Mouse (Mus musculus) small intestine, adult 2 months (tissue): Measurements from ENCODE around the gene Chrd. TPM values are rescaled to one million over a fixed set of nuclear protein-coding genes. Genes with fewer than 3 reads are reported as not detected.

Experiments
- H3K27ac ChIP-seq: fragments of 200-500 bp; 2 replicates; pipeline ENCODE4 v1.5.1; 2012; ENCODE audit warnings: low read depth, low read length, control low read depth, inconsistent platforms; ENCODE audit not compliant: insufficient read depth
- H3K27me3 ChIP-seq: fragments of 200-500 bp; 2 replicates; pipeline ENCODE4 v1.6.1; 2012; ENCODE audit warnings: mild to moderate bottlenecking, moderate library complexity, low read length, inconsistent platforms; ENCODE audit not compliant: control insufficient read depth, insufficient read depth
- H3K36me3 ChIP-seq: fragments of 200-500 bp; 2 replicates; pipeline ENCODE4 v1.6.1; 2012; ENCODE audit warnings: mild to moderate bottlenecking, low read length, control low read depth, inconsistent platforms; ENCODE audit not compliant: control insufficient read depth, insufficient read depth
- H3K4me1 ChIP-seq: fragments of 200-500 bp; 2 replicates; pipeline ENCODE4 v1.6.1; 2012; ENCODE audit warnings: low read length, inconsistent platforms, mixed read lengths; ENCODE audit not compliant: control insufficient read depth, insufficient read depth, insufficient read length
- H3K4me3 ChIP-seq: fragments of 200-500 bp; 2 replicates; pipeline ENCODE4 v1.5.1; 2012; ENCODE audit warnings: low read depth, mild to moderate bottlenecking, control low read depth, inconsistent platforms, low read length, moderate library complexity
- CTCF ChIP-seq: fragments of 200-500 bp; IDR thresholded peaks from 2 replicates; pipeline ENCODE4 v1.5.1; 2012; ENCODE audit warnings: low read depth, mild to moderate bottlenecking, control low read depth, inconsistent platforms, low read length, moderate library complexity, mixed read lengths; ENCODE audit not compliant: insufficient replicate concordance, insufficient read length; ENCODE audit errors: extremely low read depth
- POLR2A ChIP-seq: fragments of 200-500 bp; IDR thresholded peaks from 2 replicates; pipeline ENCODE4 v1.6.1; 2012; ENCODE audit warnings: low read depth, mild to moderate bottlenecking, control low read depth, inconsistent platforms, low read length, moderate library complexity
- WGBS: fragments of 180-500 bp; shearing (Covaris S2); methylation state at CpG from one replicate; pipeline ENCODE4 v1.1.7; 2018; 5-methylcytosine and 5-hydroxymethylcytosine counted together
- polyA plus RNA-seq: library from polyadenylated mRNA; depleted of rRNA; stranded (reverse); fragments of >200 nt; gene quantifications from 2 replicates; pipeline ENCODE4 v1.2.3, GENCODE M21; 2012

Chrd gene
- polyA plus RNA-seq, 1 experiment, result 3.3 TPM

DNA sequence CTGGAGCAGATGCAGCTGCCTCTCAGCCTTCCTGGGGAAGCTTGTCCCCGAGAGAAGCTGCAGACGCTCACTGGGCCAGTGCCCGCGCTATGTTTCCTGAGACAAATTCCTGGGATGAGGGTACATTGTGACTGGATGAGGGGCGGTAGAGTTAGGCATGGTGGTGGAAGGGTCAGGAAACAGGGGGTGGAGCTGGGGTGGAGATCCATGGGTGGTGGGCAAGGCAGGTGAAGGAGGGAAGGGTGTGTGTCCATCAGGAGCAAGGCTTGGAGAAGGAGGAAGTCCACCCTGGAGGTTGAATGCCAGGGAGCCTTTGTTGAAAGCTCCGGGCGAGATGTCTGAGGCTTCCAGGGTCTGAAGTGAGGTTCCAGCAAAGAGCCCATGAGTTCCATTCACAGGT, 7.6 kb upstream of the Chrd start:
- H3K4me1 ChIP-seq, result peaks cover 2% of the 10 kb centered on the region; the same call in 1 of the 2 replicates
- no peaks in the 10 kb centered on the region for H3K27me3 ChIP-seq
- no peak overlapping the region for H3K27ac ChIP-seq
- TF ChIP-seq CTCF (no peak), POLR2A (no peak)
- 89% methylated on average over 7 of the region's 7 CpGs for WGBS
- H3K36me3 ChIP-seq, result peaks cover 15% of the 10 kb centered on the region
- H3K4me3 ChIP-seq, result no peak overlapping the region

DNA sequence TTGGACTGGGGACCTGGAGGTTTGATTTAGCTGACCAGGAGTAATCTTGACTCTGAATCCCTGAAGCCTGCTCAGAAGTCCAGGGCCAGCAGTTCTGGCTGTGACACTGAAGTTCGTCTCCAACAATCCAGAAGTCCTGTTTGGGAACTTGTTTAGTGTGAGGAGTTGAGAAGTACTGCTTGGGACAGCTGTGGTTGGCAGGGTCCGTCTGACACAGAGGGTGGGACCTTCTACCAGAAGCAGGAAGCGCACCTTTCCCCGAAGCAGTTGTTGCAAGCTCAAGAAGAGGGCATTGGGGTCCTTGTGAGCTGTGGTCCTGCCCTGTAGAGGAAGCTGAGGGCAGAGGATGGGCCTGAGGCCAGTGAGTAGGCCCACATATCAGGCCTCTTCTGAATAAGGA, 7.2 kb upstream of the Chrd start:
- Histone ChIP-seq H3K27me3 (no peaks in the 10 kb centered on the region), H3K27ac (no peak overlapping the region), H3K4me1 (peaks cover 6% of the 10 kb centered on the region; the same call in 1 of the 2 replicates), H3K36me3 (peaks cover 11% of the 10 kb centered on the region; the same call in 1 of the 2 replicates), H3K4me3 (no peak overlapping the region)
- no peak for TF ChIP-seq POLR2A
- TF ChIP-seq CTCF, result no peak
- 85% methylated on average over 4 of the region's 4 CpGs for WGBS

DNA sequence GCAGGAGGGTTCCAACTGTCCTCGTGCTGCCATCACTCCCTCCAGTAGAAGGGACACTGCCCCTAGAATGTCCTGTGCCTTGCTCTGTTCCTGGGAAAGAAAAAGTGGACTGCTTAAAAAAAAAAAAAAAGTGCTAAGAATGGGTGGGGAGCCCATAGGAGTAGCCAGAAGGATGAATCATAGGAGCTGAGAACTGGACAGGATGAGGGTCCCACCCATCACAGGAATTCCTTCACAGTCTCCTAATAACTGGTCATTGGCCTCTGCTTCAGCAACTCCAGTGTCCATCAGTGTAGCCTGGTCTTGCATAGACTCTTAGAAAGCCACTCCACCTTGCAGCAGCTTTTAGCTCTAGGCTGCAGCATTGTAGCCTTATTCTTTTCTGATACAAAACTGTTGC, 6.5 kb upstream of the Chrd start:
- H3K4me3 ChIP-seq, result no peak overlapping the region
- no peaks in the 10 kb centered on the region for H3K27me3 ChIP-seq
- WGBS, result 85% methylated on average over 1 of the region's 1 CpGs
- peaks cover 6% of the 10 kb centered on the region; the same call in 1 of the 2 replicates for H3K4me1 ChIP-seq
- no peak overlapping the region for H3K27ac ChIP-seq
- TF ChIP-seq POLR2A, result no peak
- no peak for TF ChIP-seq CTCF
- peaks cover 11% of the 10 kb centered on the region; the same call in 1 of the 2 replicates for H3K36me3 ChIP-seq

DNA sequence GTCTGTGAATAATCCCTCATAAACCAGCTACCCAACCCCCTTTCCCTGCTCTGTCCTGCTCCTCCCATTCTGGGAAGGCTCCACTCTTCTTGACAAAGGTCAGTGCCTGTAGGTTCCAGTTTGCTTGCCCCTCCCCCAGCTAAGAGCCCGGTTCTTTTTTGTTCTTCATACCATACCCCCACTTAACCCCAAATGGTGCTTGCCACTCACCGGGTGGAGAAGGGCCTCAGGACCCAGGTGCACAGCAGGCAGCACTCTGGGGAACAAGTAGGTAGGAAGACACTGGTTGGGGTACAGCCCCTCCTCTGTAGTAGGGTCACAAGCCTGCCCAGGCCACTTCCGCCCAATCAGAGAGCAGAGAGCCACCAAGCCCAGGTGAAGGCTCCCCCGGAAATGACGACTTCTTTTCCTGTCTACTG, 2.6 kb upstream of the Chrd start:
- H3K4me1 ChIP-seq, result peaks cover 13% of the 10 kb centered on the region
- peaks cover 20% of the 10 kb centered on the region for H3K27me3 ChIP-seq
- 34% methylated on average over 5 of the region's 5 CpGs for WGBS
- H3K36me3 ChIP-seq, result no peaks in the 10 kb centered on the region
- H3K27ac ChIP-seq, result peak overlapping the region; percentile 49; the same call in 1 of the 2 replicates
- H3K4me3 ChIP-seq, result peak overlapping the region; percentile 57
- no peak for TF ChIP-seq POLR2A
- TF ChIP-seq CTCF, result no peak

DNA sequence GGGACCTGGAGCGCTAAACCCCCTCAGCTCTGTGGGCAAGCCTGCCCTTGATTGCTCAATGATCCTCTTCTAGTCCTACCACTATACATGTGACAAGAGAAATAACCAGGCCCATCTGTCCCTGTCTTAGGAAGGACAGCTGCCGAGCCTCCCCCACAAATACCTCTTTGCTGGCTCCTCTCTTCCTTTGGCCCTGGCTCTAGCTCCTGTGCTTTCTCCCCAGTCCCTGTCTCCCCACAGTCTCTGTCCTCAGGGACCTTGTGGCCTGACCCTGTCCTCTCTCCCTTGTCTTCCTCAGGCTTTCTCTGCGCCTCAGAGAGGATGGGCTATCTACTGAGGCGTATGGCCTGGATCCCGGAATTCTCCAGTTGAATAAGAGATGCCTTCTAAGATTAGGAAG, 1.2 kb upstream of the Chrd start:
- Histone ChIP-seq H3K27me3 (peaks cover 20% of the 10 kb centered on the region), H3K4me3 (no peak overlapping the region), H3K4me1 (peaks cover 13% of the 10 kb centered on the region), H3K27ac (no peak overlapping the region), H3K36me3 (no peaks in the 10 kb centered on the region)
- WGBS, result 85% methylated on average over 5 of the region's 5 CpGs
- TF ChIP-seq POLR2A (no peak), CTCF (no peak)

DNA sequence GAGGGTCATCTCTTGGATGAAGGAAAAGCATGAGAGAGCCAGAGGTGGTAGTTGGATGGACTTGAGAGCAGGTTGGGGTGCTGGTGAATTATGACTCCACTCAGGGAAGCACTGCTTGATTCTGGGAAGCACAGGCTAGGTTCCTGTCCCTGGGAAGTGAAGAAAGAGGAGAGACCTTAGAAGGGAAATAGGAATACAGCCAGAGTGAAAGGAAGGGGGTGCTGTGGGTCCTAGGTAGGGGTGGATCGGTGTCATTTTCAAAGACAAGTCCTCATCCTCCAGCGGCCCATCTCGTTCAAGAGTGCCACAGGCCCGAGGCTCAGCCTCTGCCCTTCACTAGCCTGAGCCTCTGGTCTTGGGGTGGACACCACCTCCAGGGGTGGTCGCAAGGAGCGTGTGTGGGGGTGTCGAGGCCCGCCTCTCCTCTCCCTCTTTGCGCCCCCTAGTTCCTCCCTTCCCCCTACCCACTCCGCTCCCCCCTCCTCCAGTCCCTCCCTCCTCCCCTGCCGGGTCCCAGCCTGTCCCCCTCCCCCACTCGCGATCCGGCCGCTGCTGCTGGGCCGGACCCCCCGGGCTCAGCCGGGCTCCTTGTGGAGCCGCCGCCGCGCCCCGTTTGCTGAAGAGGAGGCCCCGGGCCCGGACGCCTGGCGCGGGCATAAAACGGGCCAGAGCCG, 539 bp upstream of the Chrd start:
- WGBS, result 11% methylated on average over 29 of the region's 30 CpGs
- Histone ChIP-seq H3K4me1 (peaks cover 13% of the 10 kb centered on the region), H3K4me3 (peak overlapping the region; percentile 68), H3K27ac (no peak overlapping the region), H3K36me3 (no peaks in the 10 kb centered on the region), H3K27me3 (peaks cover 20% of the 10 kb centered on the region)
- TF ChIP-seq CTCF, result no peak
- no peak for TF ChIP-seq POLR2A

DNA sequence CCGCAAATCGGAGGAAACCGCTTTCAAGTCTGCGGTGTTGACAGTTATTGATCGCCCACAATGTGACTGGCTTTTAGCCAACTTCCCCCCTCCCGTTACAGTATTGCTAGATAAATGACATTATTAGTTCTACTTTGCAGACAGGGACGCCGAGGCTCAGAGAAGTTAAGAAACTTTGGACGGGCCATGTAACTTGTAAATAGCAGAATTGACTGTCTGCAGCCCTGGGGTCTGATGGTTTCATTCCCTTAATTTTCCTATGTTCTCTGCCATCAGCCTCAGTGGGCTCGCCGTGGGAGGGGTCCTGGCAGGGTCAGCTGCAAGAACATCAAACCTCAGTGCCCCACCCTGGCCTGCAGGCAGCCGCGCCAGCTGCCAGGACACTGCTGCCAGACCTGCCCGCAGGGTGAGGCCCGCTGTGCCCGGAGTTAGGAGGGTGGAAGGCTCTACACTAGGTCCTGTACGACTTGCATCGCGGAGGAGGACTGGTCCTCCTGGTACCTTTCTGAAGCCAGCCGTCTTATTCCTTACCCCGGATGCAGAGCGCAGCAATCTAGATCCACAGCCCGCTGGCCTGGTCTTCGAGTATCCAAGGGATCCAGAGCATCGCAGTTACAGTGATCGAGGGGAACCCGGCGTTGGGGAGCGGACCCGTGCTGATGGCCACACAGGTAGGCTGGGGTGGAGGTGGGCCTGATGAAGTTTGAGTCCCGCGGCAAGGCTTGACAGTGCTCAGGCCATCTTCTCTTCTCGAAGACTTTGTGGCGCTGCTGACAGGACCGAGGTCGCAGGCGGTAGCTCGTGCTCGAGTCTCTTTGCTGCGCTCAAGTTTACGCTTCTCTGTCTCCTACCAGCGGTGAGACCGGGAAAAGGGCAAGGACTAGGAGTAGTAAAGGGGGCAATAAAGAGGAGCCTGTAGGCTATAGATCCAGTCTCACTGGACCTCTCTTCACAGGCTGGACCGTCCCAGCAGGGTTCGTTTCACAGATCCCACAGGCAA, 1.1 kb downstream of the Chrd start, which contains the start of gene Thpo:
Gene Thpo, minus strand, starts transcription at position 781 of the 1,000 bp plus-strand sequence.
- Histone ChIP-seq H3K27me3 (peaks cover 20% of the 10 kb centered on the region), H3K36me3 (no peaks in the 10 kb centered on the region), H3K4me1 (peaks cover 13% of the 10 kb centered on the region), H3K4me3 (peak within 1 kb of the TSS; percentile 68), H3K27ac (no peak within 1 kb of the TSS)
- WGBS, result 9% methylated on average over 45 of the region's 45 CpGs
- TF ChIP-seq POLR2A, result no peak
- TF ChIP-seq CTCF, result no peak
